Mouse (Mus musculus) embryo, embryonic 11.5 days (tissue): ENCODE measurements around the gene Enpp6.
A peak's percentile ranks its signal among the peaks of the same experiment; 100 is the strongest.
"Not testable (repeated sequence)": the region's sequence is repeated elsewhere in the genome, so short reads cannot be mapped to it uniquely, and the experiment has no call there.

Experiments used
- DNase-seq: peaks from one replicate; pipeline ENCODE4 v3.0.0-alpha.2; 2012; ENCODE audit warnings: low read depth, low spot score

Enpp6 gene

DNA sequence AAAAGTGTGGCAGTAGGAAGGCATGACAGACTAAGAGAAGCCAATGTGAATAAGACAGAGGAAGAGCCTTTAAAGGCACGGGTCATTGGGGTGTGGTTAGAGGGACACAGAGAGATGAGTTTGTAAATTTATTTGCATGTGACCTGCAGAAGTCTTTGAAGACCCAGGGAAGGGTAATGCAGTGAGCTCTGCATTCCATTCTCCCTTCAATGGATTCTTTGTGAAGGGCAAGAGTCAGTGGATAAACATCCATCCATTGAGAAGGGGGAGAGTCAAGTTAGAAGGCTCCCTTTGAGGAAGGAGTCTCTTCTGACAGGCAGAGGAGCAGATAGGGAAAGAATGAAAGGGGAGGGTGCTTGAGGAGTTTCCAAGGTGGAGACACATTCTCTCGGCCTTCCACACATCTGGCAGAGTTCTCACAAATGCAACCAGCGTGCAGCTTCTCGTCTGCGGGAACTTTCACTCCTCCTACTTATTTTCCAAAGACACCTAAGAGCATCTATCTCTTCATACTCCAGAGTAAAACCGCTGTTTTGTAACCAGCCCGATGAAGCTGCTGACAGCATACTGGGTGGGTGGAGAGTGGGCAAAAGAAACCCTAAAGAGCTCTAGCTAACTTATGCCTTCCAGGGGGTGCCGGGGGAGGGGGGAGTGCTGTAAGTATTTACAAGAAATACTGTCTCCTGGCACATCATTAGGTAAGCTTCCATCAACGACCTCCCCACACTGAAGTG lies 9.4 kb downstream of the Enpp6 start:
- no peak for DNase-seq

DNA sequence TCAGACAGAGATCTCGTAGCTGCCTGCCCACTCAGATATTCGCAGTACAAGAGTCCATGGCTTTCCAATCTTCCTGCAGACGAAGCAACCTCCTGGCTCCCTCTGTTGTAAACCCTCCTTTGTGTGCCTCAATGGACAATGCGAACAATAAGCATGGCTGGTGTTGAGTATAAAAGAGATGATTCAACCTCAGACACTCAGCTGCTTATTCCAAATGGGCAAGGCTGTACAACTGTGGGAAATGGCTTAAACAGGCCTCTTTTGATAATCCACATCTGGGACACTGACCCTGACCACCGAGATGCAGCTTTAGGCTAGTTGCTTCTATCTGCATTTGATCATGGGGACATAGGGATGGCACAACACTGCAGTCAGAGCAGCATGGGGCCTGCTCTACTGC lies 19.0 kb downstream of the Enpp6 start:
- no peak for DNase-seq

DNA sequence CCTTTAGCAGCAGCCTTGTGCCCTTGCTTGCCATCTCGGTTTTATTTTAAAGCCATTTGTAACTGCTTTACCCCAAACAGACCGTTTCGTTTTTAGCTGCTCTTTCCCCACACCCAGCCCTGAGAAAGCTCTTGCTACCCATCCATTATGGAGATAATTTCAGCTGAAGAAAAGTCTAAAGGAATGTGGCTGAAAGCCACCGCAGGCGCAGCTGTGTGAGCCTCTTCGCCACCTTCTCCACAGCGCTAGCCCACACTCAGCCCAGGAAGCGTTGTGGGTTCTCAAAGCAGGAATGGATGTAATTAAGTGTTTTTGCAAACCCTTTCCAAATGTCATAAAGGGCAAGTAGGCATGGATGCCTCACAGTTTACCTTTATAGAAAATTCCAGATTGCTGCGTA lies 20.1 kb downstream of the Enpp6 start:
- DNase-seq: no peak

DNA sequence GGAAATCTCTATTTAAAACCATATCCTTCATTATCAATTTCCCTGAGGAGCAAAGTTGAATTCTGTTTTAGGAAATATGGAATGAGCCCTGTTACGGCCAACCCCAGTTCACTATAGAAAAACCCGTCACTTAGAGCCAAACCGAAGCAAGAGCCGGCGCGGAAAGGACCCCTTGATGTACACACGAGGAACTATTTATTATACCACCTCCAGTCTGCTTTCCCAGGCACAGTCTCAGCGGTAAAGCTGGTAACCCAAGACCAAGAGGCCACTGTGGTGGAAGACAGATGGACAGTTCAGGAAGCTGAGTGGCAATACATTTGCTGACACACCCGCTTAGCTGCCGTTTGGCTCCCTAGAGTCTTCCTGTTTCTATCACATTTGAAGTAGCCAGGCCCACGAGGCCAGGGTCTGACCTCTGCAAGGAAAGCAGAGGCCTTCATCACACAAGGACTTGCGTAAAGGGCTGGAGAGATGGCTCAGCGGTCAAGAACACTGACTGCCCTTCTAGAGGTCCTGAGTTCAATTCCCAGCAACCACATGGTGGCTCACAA lies 21.6 kb downstream of the Enpp6 start:
- no peak for DNase-seq

DNA sequence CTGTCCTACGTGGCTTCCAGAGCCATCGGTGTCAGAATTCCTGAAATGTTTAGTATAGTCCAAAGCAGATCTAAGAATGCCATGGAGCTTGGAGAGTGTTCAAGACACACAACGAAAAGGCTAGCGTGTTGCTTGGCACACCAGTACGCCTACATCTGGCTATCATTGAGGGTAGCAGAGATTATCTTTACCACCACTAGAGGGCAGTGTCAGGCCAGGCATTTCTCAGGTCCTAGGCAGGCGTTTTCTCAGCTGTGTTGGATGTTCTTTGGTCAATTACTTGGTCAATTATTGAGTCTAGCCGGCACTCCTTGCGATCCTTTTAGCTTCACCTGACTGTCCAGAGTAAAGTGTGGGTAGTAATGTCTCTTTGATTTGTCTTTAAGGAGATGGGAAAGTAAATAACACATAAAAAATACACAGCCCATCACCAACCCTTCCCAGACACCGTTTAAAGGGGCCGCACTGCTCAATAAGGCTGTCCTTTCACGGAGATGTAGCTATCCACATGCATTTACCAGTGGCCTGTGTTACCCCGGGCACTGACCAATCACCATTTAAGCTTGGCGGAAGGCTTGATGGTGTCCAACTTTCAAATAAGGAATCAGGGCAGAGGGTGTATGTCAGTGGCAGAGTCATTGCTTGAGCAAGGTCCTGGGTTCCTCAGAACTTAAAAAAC lies 29.7 kb downstream of the Enpp6 start:
- DNase-seq: peak; percentile 72

DNA sequence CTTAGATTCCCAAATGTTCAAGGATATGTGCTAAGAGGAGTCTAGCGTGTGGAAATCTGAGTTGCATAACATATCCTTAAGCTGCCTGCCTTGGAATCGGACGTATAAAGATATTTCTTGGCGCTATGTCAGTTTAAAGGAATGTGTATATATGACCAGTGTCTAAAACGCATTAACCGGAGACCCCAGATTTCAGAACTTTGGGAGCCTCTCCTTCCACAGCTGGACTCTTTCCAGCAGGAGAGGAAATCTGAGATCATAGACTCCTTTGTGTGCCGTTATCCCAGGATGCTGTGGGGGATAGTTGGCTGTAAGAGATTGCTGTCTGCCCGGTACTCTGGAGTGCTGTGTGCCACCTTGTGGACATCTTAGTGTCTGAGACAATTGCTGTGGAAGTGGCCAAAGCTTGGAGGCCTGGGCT lies 34.5 kb downstream of the Enpp6 start:
- no peak for DNase-seq

DNA sequence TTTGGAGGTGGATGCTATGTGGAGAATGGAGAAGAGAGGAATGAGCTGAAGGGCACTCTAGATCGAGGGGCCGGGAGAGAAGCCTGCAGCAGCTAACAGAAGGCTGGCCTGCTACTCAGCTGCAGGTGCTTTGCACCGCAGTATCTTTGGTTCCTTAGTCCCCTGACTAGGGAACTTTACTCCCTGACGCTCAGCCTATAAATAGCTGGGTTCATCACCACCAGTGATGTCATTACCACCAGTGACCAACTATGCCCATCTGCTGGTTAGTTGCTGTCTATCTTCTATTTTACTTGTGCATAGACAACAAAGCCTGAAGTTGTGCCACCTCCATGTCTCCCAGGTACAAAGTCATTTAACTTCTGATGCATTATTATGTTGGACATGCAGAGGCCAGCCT lies 37.9 kb downstream of the Enpp6 start:
- no peak for DNase-seq

DNA sequence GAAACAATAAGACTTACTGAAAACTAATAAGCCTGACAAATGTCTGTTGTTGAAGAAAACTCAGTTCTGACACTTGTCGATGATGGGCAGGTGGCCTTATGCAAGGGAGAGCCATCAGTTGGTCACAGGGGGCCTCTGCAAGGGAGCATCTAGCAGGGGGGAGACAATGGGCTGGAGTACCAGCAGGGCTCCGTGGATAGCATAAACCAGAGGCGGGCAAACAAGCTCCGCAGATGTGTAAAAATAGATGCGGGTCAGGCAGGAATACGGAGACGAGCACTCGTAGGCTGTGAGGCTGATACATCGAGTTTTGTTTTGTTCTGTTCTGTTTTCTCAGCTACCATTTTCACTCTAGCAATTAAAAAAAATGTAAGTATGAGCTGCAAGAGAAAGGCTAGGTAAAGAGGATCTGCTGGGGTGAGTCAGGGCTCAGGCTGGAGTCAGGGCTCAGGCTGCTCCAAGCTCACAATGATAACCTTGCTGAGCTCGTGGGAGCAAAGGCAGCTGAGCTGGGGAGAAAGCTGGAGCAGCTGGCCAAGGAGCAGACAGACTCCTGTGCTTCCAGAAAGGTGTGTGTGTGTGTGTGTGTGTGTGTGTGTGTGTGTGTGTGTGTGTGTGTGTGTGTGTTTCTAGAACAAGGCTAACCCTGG lies 40.3 kb downstream of the Enpp6 start:
- DNase-seq: no peak

DNA sequence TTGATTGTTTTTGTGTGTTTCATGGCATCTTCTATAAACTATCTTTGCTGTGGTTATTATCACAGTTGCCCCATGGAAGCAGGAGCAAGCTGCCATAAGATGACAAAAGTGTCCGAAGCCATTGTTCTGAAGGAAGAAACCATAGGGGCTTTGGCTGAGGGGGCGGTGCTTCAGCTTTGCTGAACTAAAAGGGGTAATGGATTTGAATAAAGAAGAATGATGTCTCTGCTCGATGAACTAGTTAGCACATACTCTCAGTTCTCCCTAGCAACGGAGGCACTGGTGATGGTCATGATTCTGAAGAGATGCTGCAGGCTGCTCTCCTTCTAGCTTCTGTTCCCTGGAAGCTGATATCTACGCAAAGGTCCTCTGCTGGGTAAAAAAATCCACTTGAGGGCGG lies 41.8 kb downstream of the Enpp6 start:
- no peak for DNase-seq

DNA sequence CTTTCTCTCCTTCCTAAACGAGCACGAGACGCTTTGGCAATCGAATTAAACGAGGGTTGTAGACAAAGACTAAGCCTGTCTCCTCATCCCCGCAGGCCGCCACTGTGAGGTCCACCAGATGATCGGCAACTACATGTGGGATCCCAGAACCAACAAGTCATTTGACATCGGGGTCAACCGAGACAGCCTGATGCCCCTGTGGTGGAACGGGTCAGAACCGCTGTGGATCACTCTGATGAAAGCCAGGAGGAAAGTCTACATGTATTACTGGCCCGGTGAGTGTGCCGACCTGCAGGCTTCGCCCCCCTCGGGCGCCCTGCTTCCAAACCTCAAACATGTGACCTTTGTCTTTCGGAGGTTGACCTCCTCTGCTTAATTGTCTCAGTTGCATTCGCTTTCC lies 43.6 kb downstream of the Enpp6 start:
- DNase-seq: no peak

DNA sequence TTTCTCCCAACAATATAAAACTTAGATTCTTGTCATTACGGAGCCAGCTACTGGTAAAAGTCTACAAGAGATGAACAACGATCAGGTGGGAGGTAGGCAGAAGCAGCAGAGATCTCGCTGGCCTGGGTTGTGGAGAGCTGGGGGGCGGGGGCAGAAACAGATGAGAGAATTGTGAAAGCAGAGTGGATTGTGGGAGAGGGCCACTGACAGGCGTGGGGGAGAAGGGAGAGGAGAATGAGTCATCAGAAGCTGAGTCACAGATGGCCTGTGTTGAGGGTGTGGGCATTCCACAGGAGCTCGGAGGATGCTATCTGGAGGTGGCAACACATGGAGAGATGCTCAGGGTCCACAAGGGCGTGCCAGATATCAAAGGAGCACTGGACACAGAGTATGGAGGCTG lies 45.4 kb downstream of the Enpp6 start:
- DNase-seq: no peak

DNA sequence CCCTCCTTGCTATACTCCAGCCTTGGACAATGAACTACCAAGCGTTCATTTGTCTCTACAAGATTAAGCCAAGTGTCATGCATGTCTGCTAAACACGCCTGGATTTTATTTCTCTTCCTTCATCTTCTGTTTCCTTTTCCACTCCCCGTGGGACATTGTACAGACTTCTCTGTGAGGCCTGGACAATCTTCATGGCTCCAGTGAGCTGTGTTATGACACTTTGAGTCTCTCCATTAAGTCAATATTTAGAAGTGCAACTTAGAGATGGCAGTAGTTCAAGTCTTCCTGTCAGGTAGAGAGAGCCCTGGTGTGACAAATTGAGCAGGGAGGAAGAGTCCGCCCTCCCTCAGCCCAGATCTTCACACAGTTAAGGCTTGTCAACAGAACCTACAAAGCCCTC lies 47.3 kb downstream of the Enpp6 start:
- no peak for DNase-seq

DNA sequence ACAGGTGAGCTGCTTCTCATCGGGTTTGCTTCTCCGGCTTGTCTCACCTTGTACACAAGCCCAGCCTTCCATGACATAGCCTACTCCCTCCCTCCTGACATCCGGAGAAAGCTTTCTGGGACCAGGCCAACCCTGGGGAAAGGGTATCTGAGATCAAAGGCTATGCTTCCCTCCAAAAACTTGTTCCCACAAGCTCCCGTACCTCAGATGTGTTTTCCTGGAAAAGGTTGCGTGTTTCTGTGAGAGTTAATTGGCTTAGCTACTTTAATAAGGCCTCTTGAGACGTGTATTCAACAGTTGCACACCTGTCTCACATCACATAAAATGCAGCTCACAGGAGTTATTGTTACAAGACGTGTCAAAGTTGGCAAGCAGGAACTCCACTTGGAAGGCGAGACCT lies 49.8 kb downstream of the Enpp6 start:
- no peak for DNase-seq

DNA sequence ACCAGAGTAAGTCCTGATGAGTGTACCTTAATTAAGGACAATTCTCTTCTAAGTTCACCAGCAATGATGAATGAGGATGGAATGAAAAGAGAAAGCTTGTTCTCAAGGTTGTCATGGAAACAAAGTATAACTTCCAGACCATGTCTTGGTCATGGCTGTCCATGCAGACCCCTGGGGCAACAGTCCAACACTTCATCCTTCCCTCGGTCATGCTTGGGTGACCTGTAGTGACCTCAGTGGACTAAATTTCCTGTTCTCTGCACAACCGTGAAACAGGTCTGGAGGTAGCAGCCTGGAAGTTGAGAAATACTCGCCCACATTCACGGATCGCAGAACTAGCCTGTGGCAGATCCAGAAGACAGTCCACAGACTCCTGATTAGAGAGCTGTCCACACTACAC lies 50.7 kb downstream of the Enpp6 start:
- no peak for DNase-seq

DNA sequence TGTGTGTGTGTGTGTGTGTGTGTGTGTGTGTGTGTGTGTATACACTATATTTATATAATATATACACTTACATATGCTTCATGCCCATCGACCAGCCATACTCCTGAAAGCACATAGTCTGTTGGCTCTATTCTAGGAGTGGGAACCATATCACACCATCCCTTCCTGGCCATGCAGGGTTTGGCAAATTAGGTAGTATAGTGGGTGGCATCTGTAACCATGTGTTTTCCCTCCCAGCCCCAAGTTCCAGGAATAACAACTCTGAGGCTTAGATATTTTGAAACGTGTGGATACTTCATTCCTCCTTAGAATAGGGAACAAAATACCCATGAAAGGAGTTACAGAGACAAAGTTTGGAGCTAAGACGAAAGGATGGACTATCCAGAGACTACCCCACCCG lies 53.5 kb downstream of the Enpp6 start:
- not testable (repeated sequence) for DNase-seq

DNA sequence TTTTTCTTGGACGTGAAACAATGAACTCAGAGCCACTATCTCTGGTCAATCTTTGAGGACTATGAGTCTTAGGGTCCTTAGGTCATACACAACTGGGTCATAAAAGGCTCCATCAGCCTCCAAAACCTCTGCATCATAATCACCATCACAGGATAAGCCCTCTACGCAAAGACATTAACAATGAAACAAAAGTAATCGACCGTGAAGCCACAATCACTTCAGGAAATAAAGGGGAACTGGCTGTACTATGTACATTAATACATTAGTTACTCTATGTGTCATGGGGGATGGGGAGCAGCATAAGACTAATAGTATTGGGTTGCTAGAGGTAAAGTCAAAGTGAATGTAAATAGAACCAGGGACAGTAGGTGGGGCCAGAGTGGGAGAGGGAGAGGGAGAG lies 59.7 kb downstream of the Enpp6 start:
- no peak for DNase-seq

DNA sequence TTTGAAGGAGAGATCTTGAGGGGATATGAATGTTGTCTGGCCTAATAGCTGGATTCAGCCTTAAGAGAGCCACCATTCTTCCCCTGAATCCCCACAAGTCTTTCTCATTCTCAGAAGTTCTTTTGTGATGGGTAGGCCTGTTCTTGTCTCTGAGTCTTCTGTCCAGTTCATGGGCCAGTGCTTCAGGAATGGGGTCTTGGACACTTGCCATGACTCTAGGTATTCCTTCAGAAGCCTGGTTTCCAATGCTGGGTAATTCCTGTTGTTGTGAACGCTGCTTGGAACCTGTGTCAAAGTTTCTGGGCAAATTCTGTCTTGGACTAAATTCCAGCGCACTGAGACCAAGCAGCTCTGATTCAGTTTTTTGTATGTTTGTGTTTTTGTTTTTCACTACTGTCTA lies 60.5 kb downstream of the Enpp6 start:
- no peak for DNase-seq

DNA sequence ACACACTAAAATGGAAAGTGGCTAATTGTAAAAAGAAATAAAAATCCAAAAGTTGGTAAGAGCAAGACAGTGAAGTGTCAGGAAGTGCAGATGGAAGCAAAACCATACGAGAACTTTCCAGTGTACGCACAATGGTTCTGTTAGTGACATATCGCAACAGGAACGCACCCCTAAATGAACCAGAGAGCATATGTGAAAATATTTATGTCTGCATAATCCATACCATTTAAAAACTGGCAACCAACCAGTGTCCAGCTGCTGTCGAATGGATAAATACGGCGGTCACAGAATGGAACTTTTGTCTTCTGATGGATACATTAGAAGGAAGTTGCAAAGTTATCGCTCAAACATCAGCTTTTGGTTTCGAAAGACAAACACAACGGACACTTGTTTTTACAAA lies 61.9 kb downstream of the Enpp6 start:
- no peak for DNase-seq

DNA sequence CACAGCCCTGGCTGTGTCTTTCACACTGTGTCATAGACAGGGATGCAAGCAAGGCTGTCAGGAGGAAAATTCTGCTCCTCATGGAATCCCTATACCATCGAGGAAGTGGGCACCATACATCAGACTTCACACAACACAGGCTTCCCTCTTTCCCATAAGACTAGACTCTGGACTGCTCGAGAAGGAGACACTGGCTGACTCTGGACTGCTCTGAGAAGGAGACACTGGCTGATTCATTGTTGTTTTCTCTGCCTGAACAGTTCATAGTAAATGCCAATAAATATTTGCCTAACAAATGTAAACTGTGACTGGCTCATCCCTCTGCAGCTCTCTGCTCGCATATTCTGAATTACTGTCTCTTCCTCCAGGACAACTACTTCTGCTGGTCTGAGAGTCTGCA lies 66.0 kb downstream of the Enpp6 start:
- no peak for DNase-seq

DNA sequence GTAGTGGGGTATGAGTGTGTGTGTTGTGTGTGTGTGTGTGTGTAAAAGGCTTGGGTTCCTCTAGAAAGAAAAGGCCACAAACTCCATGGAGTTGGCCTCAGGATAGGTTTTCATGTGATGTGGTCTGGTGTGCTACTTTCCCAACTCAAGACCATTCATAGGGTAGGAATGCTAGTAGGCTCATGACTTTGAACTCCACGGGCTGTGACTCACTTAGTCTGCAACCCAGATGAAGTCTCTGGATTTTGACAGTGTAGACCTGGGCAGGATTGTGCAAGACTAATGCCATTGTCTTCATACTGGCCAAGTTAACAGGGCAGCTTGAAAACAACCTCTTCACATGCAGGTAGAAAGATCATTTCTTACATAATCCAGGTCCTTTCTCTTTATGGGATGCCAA lies 69.4 kb downstream of the Enpp6 start:
- DNase-seq: no peak

DNA sequence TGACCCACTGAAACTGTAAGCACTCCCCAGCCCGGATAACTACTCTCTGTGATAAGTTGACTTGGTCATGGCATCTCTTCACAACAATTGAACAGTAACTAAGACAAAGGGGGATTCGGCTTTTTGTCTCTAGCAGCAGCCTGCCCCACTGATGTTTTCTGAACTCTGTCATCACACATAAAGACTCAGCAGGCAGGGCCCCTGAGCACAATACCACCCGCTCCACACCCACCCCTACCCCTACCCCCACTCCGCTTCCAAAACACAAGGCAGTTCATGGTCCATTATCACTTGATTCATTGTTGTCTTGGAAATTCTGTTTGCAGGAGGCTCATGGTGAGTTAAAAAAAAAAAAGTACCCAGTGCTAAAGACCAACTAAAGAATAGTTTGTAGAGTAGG lies 71.8 kb downstream of the Enpp6 start:
- DNase-seq: no peak

DNA sequence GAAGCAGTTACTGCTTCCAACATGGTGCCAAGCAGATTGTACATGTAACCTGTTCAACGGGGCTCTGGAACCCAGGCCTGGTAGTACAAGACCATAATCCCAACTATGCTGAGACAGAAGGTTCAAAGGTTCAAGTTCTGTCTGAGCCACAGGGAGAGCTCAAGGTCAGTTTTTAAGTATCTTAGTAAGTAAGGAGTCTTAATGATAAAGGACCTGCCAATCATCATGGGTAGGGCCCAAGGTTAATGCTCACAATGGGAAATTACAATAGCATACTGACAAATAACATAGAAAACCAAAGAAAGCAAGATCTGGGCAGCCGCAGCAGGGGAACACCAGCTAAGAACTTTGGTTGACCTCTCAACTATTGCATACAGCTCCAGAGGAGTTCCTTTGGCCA lies 72.3 kb downstream of the Enpp6 start:
- no peak for DNase-seq
